Mouse (Mus musculus): ENCODE results near the gene Cacng2.
A peak's percentile ranks its signal among the peaks of the same experiment; 100 is the strongest.
"Not testable (repeated sequence)": the region's sequence is repeated elsewhere in the genome, so short reads cannot be mapped to it uniquely, and the experiment has no call there.

The Cacng2 gene

DNA sequence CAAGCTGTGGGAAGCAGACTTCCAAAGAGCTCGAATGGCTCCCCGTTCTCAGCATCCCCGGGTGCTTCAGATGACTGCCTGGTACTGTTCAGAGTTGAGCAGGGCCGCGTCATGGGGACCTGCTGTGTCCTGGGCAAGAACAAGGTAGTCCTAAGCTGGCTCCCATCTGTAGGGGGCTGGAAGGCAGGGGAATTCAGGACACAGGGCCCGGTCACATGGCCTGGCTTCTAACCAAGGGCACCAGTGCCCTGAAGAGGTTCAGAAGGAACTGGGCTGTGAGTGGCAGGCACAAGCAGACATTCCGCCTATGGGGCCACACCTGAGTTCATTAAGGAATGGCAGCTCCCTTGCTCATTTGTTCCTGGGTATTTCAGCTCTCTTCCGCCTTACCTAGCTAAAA, 37.7 kb downstream of the Cacng2 start:
- no peak for DNase-seq (ENCODE audit: low read depth)

DNA sequence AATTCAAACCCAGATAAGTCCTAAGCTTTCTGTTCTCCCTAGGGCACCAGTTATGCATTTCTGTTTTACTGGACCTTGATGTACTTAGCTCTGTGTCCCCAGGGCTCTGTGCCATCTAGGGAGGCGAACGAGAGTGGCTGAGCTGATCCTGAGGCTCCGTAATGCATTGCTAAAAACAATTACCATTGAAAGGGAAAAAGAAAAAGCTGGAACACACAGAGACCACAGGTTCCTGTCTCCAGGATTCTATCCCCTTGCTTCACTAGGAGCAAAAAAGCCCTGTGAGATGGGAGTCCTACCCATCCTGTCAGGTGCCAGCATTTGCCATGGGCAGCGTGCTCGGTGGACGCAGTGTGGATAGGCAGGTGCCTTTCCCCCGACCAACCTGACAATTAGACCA, 38.4 kb downstream of the Cacng2 start:
- no peak for DNase-seq (ENCODE audit: low read depth)

DNA sequence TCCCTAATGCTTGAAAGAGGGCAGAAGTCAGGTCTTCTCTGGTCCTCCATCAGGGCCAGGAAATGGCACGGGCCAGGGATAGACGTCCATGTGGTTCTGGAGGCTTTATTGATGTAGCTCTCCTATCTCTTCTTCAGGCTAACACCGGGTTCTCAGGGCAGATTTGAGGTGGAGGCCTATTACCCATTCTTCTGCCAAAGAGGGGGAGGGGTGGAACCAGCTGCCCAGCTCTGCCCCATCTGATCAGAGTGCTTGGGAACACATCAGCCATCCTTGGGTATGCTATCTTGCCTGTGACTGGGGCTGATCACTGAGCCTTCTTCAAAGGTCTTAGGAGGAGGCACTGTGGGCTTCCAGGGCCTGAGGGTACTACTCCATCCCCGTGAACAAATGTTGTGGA, 39.5 kb downstream of the Cacng2 start:
- no peak for DNase-seq (ENCODE audit: low read depth)

DNA sequence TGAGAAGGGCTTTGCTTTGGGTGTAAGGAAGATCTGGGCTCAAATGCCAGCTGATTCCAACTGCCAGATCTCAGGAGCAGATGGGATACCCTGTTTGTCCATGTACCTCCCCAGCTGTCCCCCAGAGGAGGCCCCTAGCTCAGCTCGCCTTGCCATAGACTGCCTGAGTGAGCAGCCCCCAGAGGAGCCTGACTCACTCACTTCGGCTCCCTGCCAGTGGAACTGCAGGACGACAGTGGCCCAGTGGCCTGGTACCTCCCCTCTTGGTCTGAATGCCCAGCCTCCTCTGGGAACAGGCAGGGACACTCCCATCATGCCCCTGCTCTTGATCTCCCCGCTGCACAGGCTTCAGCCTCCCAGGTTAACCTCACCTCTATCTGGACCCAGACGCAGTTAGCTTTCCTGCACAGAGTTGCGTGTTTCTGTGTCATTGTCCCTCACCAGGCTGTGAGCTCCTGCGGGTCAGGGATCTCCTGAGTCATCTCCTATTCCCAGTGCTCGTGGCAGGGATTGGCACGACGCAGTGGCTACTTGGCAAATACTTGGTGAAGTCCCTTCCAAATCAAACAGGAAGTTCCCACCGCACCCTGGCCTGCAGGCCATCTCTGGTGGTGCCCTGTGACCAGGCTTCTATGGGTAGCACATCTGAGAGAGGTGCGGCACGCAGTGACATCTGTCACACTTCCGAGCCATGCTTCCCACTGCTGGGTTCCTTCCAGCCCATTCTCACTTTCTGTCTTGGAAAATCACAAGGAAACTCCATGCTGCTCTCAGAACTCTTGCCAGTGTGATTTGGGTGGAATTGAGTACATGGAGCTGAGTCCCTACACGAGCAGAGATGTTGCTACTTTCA, 40.8 kb downstream of the Cacng2 start:
- no peak for DNase-seq (ENCODE audit: low read depth)

DNA sequence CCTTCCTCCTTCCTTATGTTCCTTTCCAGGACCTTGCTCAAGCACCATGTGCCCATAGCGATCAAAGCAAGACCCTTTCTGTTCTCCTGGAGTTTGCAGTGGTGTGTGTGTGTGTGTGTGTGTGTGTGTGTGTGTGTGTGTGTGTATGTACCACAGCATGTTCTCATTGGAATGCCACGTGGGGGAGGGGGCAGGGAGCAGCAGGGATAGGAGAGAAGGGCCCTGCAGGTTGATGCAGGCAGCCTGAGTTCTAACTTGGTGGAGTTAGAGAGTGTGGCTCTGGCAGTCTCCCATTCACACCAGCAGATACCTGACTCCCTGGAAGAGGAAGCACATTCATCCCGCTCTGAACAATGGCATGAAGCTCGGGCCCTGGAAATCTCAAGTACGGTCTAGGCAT, 41.6 kb downstream of the Cacng2 start:
- DNase-seq (ENCODE audit: low read depth): no peak

DNA sequence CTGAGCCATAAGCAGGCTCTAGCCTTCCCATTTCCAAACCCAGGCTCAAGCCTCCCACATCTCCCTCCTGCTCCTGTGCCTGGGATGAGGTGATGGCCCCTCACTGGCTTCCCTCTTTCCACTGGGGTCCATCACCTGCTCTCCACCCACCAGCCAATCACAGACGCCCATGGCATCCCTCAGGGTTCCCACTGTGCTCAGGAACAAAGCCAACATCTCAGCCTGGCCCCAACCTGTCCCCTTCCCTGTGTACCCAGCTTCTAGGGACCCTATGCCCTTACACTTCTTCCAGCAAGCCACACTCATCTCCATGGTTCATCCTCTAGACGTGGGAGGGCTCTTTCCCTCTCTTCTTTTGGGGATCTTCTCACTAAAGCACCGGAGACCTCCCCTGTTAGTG, 43.9 kb downstream of the Cacng2 start:
- DNase-seq (ENCODE audit: low read depth): no peak

DNA sequence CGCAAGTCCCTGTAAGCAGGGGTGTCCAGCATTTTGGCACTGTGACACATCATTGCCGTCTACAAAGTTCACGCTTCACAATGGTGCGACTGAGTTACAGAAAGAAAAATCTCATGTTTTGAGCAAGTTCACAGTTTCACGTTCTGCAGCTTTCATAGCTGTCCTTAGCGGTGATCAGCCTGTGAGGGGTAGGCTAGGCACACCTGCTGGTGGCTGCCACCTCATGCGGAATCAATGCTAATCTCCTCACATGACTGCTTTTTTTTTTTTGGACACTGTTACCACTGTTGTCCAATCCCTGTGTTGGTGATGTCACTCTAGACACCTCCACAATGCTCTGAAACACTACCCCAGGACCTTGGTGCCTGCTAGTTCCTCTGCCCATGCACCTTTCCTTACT, 46.7 kb downstream of the Cacng2 start:
- no peak for DNase-seq (ENCODE audit: low read depth)

DNA sequence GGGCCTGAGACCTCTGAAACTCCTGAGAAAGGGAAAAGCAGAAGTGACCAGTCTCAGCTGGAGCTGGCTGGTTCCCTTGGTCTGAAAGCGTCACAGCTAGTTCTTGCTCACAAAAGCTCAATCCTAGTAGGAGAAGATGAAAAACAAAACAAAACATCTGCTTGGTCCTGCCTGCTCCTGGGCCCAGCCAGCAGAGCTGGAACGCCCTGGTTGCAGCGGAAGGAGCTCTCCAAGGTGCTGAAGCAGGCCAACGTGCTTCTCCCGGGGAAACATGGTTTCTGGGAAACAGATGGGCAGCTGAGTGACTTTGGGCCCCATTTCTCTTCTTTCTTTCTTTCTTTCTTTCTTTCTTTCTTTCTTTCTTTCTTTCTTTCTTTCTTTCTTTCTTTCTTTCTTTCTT, 53.4 kb downstream of the Cacng2 start:
- peak; percentile 42 for DNase-seq (ENCODE audit: low read depth)

DNA sequence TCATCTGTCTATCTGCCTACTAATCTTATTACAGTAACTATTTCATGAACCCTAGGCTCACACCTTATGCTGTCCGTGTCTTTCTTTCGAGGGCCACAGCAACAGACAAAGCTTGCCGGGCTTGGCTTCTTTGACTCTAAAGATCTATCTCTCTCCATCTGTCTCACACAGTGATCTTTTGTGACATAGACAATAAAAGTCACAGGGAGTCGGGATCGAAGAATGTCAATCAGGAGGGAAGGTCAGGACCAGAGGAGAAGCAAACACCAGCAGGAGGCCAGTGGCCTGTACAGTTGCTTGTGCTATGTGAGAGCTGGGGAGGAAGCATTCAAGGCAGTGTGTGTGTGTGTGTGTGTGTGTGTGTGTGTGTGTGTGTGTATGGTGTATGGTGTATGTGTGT, 54.3 kb downstream of the Cacng2 start:
- DNase-seq (ENCODE audit: low read depth): no peak

DNA sequence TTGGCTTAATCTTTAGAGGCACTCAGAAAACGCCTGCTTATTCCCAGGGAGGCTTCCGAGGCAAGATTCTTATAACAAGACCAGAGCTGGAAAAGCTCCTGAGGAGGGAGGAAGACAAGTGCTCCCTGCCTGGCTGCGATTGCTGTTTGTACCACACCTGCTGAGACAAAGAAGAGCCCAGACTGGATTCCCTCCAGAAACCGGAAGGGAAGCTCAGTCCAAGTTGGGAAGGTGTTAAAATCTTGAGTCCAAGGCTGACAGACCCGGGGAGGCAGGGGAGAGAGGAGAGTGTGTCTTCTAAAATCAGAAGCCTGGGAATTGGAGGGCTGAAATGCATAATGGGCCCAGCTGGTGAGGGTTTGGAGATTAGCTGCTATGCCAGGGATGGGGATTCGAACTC, 55.5 kb downstream of the Cacng2 start:
- DNase-seq (ENCODE audit: low read depth): no peak

DNA sequence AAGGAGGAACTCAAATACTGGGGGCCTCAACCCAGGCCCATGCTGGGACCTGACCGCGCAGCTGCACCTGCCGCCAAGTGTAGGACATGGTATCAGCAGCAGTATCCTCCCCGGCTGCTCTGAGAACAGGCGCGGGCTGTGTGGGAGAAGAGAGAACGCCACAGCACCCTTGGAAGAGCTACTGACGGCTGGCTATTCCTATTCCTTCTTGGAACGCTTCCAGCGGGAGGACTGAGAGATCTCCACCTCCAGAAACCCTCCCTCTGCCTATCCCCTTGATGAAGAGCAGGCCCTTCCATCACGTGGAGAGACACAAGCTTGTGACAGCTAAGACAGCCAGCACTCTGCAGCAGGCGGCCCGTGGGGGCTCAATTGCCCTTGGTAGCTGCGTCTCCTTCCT, 57.4 kb downstream of the Cacng2 start:
- DNase-seq (ENCODE audit: low read depth): no peak

DNA sequence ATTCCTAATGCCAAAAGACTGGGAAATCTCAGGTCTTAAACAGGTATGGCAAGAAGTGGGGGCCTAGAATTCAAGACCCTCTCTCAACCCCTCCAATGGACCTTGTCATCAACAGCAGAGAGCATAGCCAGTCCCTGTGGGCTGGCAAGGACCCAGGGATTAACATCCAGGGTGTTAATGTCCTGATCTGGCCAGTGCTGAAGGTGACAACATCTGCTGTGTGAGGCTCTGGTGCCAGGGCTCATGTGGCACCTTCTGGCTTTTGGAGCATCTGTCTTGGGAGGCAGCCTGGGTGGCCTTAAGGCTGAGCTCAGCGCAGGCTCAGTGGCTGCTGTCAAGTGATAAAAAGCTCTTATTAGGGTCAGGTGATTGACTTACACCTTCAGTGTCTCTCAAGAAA, 62.9 kb downstream of the Cacng2 start:
- no peak for DNase-seq (ENCODE audit: low read depth)

DNA sequence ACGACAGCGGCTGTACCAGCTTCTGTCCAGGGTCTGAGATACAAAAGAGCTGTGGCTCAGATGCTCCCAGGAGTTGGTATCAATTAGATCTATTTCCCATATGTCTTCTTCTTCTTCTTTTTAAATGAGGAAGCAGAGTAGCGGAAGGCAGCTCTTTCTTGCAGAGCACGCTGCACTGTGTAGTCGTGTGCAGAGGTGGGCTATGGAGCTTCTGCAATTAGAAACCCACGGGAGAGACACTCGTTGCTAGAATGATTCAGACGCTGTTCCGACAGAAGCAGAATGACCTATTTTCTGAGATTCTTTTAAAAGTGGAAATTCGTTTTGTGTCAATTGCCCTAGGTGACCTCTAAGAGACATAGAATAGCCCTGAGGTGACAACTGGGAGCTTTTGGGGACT, 69.1 kb downstream of the Cacng2 start:
- no peak for DNase-seq (ENCODE audit: low read depth)

DNA sequence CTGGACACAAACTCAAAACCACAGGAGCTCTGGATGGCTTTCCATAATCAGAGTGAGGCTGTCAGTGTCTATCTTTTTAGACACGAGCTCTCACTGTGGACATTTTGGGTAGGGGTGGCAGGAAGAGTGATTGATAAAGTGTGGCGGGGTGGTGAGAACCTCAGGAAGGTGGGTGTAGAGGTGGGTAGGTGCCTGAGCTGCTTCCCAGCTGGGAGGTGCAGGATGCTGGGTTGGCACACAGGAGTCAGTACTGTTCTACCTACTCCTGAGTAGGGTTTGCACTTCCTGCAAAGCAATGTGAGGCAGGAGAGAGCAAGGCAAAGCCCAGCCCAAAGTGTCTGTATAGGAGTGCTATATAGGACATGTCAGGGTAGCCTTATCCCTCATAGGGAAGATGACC, 69.9 kb downstream of the Cacng2 start:
- no peak for DNase-seq (ENCODE audit: low read depth)

DNA sequence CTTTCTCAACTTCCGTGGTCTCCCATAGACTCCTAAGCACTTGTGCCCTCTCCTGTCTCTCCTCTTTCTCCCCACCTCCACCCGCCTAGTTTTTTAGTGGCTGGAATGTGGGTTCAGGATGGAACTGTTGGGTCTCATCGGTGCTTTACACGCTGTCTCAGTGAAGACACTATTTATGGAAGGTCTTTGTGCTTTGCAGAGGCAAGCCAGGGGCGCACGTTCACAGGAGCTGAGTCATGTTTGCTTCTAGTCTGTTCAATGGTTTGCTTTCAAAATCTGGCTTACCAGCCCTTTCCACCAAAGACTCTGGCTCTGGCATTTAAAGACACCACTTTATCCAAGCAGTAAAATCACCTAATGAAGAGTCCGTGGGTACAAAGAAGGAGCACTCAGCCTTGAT, 74.0 kb downstream of the Cacng2 start:
- no peak for DNase-seq (ENCODE audit: low read depth)

DNA sequence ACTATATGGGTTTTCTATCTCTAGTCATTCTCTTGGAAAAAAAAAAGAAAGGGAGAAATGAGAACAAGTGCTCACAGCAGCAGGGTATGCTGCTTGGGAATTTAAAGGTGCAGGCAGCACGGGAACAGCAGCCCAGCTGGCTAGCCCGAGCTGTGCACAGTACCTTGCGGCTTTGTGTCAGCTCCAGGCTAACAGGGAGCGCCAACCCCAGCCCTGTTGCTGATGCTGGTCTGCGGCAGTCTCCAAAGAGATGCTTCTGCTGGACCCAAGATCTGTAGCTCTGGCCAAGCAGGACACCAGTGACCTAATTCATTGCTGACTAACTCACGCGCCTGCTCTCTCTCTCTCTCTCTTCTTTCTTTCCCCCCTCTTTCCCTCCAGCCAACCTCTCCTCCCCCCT, 74.5 kb downstream of the Cacng2 start:
- DNase-seq (ENCODE audit: low read depth): no peak

DNA sequence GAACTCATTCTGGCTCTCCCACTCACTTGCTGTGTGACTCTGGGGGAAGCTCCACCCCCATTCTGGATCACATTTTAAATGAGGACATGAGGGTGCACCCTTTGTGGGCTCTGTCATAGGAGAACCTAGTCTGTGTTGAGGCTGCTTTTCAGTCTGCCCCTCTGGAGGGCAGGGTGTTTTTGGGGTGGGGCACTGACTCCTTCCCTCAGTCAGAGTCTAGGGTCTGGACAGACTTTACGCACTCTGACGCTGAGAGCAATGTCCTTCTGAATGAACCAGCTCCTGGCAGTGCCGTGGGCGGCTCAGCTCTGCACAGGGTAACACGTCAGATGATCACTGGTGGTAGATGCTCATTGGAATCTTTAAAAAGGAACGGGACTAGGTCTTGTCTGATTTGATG, 75.0 kb downstream of the Cacng2 start:
- no peak for DNase-seq (ENCODE audit: low read depth)

DNA sequence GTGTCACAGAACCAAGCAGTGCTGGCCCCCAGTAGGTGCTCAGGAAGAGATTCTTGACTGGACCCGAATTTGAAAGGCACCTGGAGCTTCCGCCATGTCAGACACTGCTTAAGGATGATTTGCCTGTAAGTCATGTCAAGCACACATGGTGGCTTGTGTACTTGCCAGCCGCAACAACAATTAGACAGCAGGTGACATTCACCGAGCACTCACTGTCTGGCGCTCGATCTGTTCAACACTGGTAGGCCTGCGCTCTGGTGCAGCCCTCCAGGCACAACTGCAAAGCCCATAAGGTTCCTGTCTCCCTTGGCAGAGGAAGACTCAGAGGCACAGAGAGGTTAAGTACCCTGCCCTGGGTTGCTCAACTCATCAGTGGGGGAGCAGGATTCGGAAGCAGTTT, 77.1 kb downstream of the Cacng2 start:
- DNase-seq (ENCODE audit: low read depth): no peak

DNA sequence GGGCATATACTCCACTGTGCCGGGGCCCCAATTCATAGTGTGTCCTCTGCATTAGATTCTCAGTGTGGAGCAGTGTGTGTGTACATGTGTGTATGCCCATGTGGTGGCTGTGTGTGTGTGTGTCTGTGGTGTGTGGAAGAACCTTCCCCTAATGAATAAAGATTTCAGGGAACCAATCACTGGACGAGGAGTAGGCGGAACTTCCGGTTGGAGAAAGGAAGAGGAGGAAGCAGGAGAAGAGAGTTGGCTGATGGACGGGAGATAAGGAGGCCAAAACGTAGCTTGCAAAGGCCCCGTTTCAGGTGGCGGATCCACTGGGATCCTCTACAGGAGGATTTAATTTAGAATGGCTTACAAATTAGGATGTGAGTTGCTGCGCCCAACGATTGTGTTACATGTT, 82.2 kb downstream of the Cacng2 start:
- no peak for DNase-seq (ENCODE audit: low read depth)

DNA sequence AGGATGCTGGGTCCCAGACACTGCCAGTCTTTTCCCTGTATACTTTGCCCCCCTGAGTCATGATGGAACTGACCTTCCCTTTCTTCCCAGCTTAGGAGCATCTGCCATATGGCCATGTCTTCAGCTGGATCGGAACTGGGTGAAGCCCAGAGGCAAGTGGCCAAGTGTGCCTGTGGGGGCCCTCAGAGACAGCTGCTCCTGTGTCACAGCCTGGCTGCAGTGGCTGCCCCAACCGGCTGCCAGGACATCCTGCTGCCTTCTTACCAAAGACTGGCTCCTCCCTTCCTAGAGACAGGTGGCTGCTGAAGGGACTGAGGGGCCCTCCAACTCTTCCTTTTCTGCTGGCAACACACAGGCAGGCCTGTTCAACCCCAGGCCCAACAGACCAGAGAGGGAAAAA, 83.2 kb downstream of the Cacng2 start:
- DNase-seq (ENCODE audit: low read depth): no peak

DNA sequence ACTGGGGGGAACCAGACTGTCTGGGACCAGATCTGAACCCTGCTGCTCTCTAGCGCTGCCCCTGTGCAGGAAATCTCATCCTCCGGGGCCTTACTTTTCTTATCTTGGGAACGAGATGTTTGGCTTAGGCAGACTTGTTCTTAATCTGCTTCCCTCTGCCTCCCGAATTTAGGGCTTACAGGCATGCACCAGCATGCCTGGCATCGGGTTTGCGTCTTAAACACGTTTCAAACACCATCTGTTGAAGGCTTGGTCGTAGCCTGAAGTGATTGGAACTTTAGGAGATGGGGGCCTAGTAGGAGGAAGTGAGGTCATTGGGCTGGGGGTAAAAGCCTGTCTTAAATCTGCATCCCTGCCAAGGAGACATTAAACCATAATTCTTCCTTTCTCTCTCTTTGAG, 89.9 kb downstream of the Cacng2 start:
- no peak for DNase-seq (ENCODE audit: low read depth)

DNA sequence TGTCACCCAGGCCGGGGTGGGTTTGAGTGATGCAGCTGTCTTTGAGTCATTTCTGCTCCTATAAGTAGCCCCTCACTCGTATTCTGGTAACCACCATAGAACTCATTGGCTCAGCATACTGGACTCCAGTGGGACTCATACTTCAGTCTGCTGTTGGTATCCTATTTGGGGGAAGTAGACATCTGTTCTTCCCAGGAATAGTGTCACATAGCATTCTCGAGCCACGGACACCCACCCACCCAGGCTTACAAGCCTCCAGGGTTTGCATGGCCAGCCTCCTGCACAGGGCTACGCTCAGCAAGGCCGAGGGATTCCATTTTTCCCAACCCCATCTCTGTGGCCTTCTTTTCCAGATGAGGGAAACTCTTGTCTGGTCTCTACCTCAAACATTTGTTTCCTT, 93.3 kb downstream of the Cacng2 start:
- DNase-seq (ENCODE audit: low read depth): no peak

DNA sequence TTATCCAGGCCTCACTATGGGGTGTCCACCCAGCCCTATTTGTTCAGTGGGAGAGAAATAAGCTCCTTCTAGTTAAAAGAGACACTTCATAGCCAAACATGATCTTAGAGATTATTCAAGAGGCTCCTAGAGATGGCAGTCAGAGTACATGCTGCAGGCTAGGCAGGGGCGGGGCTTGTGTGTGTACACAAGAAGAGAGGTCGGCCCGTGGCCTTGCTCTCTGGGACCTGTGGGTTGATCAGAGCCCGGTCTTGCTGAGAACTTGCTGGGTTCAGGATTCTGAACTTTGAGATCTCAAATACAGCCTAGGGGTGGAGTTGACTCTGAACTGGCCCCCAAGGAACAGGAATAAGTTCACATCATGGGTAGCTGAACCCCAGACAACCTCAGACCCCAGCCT, 95.6 kb downstream of the Cacng2 start:
- DNase-seq (ENCODE audit: low read depth): no peak

DNA sequence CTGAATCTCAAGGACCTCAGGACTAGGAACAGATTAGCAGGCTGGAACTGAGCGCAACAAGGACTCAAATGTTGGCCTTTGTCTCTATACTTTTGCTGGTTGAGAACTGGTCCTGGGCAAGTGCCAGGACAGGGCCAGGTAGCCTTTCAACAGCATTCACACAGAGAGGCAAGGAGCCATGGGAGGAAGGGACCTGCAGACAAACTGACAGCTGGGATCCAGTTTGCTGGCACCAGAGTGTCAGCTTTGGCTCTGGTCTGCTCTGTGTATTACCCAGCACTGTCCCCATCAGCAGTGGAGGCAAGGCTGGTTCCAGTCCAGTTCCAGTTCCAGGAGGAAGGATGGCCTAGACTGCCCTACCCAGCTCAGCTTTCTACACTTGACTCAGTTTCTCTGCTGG, 105.8 kb downstream of the Cacng2 start:
- DNase-seq (ENCODE audit: low read depth): no peak

DNA sequence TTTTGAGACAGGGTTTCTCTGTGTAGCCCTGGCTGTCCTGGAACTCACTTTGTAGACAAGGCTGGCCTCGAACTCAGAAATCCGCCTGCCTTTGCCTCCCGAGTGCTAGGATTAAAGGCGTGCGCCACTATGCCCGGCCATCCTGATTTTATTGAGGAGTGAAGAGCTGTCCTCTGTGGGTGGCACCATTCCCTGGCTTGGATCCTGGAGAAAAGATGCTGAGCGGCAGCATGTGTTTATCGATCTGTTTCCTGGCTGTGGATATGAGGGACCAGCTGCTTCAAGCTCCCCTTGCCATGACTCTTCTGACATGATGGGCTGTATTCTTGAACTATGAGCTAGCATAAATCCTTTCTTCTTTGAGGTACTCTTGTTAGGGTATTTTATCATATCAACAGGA, 111.6 kb downstream of the Cacng2 start:
- not testable (repeated sequence) for DNase-seq (ENCODE audit: low read depth)
